Mouse (Mus musculus): ENCODE data around the gene Rab1b. TPM values are rescaled to one million over a fixed set of nuclear protein-coding genes. Genes with fewer than 3 reads are reported as not detected.
A peak's percentile ranks its signal among the peaks of the same experiment; 100 is the strongest.

The Rab1b gene
- polyA plus RNA-seq, 1 experiment from 2014 or later, result 246 TPM

DNA sequence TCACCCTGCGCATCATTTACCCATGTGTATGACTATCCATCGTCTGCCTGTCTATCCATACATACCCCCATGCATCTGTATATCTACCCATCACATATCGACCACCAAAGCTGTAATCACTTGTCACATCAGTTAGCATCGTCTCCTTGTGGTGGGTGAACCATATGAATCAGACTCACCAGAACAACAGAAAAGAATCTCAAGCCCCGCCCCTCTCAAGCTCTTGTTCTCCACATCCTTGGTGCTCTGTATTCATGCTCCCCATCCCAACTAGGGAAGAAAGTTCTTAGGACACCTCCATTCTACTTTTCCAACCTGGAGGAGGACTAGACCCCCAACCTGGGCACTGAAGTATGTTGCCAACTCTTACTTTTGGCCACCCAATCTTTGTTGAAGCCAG, 44.8 kb downstream of the Rab1b start:
- Histone ChIP-seq H3K27ac (ENCODE audit: low read depth) (no peak overlapping the region), H3K4me3 (ENCODE audit: low read depth, low read length) (no peak overlapping the region), H3K4me2 (ENCODE audit: low read length) (no peak overlapping the region), H3K9me3 (ENCODE audit: control insufficient read depth, low read length) (no peaks in the 10 kb centered on the region), H3K4me1 (replicated peaks; ENCODE audit: control insufficient read depth, insufficient read depth, low read length) (peaks cover 53% of the 10 kb centered on the region), H3K36me3 (ENCODE audit: control insufficient read depth, insufficient read depth, low read length) (no peaks in the 10 kb centered on the region), H3K27me3 (replicated peaks; ENCODE audit: control insufficient read depth, insufficient read depth, low read length) (no peaks in the 10 kb centered on the region), H3K9ac (ENCODE audit: low read length) (no peak overlapping the region)
- ATAC-seq (replicated peaks; ENCODE audit: low FRiP score, low TSS enrichment, low read depth) (no peak), DNase-seq (ENCODE audit: low spot score) (no peak)
- 74% methylated on average over 5 of the region's 5 CpGs for WGBS

DNA sequence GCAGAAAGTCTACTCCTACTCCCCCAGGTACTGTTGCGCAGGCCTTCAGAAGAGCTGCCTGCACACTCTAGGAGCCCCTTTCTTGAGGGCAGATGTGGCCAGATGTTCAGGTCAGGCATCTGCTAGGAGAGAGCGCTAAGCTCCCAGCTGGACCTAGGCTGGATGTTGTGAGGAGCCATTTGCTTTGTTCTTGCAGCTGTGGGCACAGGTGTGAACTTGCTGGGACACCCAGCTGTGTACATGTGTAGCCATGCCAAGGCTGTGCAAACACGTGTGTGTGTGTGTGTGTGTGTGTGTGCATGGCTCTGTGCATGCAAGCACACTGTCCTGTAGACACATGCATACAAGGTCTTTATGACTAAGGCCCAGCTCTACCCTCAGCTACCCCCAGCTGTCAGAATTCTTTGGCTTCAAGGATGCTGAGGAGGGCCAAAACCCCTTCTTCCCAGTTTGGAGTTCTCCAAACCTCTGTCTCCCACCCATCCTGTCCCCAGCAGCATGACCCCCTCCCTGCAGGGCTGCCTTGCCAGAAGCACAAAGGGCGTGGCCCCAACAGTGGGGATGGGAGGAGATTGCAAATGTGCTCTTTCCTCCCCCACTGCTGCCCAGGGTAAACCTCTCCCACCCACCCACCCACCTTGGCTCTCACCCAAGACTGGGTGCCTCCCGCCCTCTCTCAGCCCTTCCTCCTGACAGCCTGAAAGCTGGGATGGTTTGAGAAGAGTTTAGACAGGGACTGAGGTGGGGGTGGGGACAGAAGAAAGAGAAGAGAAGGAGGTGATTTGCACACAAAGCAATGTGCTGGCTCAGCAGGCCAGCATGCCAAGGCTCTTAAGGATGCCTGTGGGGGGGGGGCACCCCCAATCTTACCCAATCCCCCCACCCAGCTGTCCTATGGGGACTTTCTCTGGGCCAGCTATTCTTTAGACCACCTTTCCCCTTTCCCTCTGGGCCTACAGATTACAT, 46.2 kb downstream of the Rab1b start:
- H3K4me1 ChIP-seq (replicated peaks; ENCODE audit: control insufficient read depth, insufficient read depth, low read length), result peaks cover 52% of the 10 kb centered on the region
- ATAC-seq (replicated peaks; ENCODE audit: low FRiP score, low TSS enrichment, low read depth), result no peak
- H3K4me2 ChIP-seq (ENCODE audit: low read length), result no peak overlapping the region
- no peaks in the 10 kb centered on the region for H3K36me3 ChIP-seq (ENCODE audit: control insufficient read depth, insufficient read depth, low read length)
- no peaks in the 10 kb centered on the region for H3K27me3 ChIP-seq (replicated peaks; ENCODE audit: control insufficient read depth, insufficient read depth, low read length)
- DNase-seq (ENCODE audit: low spot score), result no peak
- H3K27ac ChIP-seq (ENCODE audit: low read depth), result peak overlapping the region; percentile 64; the same call in 1 of the 2 replicates
- no peak overlapping the region; the same call in 1 of the 2 replicates for H3K9ac ChIP-seq (ENCODE audit: low read length)
- H3K9me3 ChIP-seq (ENCODE audit: control insufficient read depth, low read length), result no peaks in the 10 kb centered on the region
- 27% methylated on average over 5 of the region's 5 CpGs for WGBS
- no peak overlapping the region for H3K4me3 ChIP-seq (ENCODE audit: low read depth, low read length)

DNA sequence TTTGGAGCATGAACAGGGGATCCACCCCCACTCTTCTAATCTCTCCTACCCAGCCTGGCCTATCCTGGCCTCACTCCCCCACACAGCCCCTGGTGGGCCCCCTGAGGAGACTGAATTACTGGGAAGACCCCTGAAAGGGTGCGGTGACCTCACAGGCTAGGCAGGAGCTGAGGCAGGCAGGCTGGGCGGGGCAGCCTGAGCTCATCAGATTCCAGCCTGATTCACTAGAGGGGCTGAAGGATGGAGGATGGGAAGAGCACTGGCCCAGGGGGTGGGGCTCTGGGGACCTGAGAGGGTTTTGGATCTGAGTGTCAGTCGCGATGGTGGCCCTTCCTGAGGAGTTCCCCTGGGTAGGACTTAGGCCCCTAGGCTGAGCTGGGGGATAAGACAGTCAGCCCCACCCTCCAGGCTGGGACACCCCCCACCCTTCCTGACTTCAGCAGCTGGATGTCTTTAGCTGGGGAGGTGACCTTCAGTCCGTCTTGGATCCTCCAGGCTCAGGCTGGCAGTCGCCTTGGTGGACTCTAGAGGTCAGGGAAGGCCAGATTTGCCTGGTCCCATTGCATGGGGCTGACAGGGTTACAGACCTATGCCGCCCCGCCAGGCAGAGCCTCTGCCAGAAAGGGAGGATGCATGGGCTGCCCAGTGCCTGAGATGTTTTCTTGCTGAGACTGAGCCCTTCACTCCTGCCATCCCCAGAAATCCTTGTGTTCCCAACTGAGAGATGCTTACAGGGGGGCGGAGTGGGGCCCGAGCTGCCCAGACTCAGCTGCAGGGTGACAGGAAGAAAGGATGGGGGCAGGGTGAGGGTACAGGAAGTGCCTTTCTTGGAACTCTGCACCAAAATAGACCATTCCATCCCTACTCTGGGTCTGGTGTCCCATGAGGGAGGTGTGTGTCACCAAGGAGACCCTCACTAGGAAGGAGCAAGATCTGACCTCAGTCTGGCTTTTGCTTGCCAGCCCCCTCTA, 47.8 kb downstream of the Rab1b start:
- no peaks in the 10 kb centered on the region for H3K36me3 ChIP-seq (ENCODE audit: control insufficient read depth, insufficient read depth, low read length)
- ATAC-seq (replicated peaks; ENCODE audit: low FRiP score, low TSS enrichment, low read depth), result peak; percentile 17; the same call in 1 of the 2 replicates
- DNase-seq (ENCODE audit: low spot score), result no peak
- H3K9ac ChIP-seq (ENCODE audit: low read length), result no peak overlapping the region
- WGBS, result 11% methylated on average over 10 of the region's 10 CpGs
- peak overlapping the region; percentile 7 for H3K4me2 ChIP-seq (ENCODE audit: low read length)
- no peaks in the 10 kb centered on the region for H3K9me3 ChIP-seq (ENCODE audit: control insufficient read depth, low read length)
- peak overlapping the region; percentile 69 for H3K27ac ChIP-seq (ENCODE audit: low read depth)
- H3K27me3 ChIP-seq (replicated peaks; ENCODE audit: control insufficient read depth, insufficient read depth, low read length), result no peaks in the 10 kb centered on the region
- peaks cover 42% of the 10 kb centered on the region for H3K4me1 ChIP-seq (replicated peaks; ENCODE audit: control insufficient read depth, insufficient read depth, low read length)
- H3K4me3 ChIP-seq (ENCODE audit: low read depth, low read length), result no peak overlapping the region

DNA sequence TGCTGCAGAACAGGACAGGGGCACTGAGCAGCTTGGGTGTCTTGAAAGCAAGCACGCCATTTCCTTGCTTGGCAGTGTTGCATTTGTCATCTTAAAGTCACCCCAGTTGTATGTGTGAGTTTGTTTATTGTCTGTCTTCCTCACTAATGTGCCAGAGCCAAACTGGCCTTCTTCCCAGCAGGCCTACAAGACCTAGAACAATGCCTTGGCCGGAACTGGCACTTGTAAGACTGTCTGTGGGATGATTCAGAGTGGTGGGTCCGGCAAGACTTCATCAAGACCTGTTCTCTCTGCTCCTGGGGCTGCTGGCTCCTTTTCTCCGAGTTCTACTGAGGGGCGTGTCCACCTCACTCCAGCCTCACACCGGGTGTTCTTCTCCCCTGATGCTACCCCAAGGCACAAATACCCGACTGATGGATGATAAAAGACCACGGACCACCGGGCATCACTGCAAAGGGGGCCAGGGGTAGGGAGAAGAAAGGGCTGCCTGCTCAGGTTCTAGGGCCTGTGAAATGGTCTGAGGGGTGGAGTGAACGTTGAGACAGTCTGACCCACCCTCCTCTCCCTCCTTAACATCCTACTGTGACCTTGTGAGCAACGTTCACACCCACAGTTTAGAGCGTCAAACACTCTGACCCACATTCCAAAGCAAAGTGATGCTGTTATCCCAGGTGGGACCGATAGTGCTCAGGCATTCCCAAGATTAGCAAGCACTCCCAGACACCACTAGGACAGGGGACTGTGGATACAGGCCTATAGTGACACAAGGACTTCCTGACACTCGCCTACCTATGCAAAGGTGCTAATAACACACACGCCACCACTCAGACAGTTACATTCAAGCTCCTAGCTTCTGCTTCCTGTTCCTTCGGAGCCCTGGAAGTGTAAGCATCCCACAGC, 48.7 kb downstream of the Rab1b start:
- WGBS, result 23% methylated on average over 16 of the region's 16 CpGs
- Histone ChIP-seq H3K4me1 (replicated peaks; ENCODE audit: control insufficient read depth, insufficient read depth, low read length) (peaks cover 42% of the 10 kb centered on the region), H3K27ac (ENCODE audit: low read depth) (peak overlapping the region; percentile 69), H3K9me3 (ENCODE audit: control insufficient read depth, low read length) (no peaks in the 10 kb centered on the region), H3K9ac (ENCODE audit: low read length) (no peak overlapping the region), H3K36me3 (ENCODE audit: control insufficient read depth, insufficient read depth, low read length) (no peaks in the 10 kb centered on the region), H3K4me2 (ENCODE audit: low read length) (peak overlapping the region; percentile 7; the same call in 1 of the 2 replicates), H3K4me3 (ENCODE audit: low read depth, low read length) (no peak overlapping the region), H3K27me3 (replicated peaks; ENCODE audit: control insufficient read depth, insufficient read depth, low read length) (no peaks in the 10 kb centered on the region; the same call in 1 of the 2 replicates)
- ATAC-seq (replicated peaks; ENCODE audit: low FRiP score, low TSS enrichment, low read depth), result no peak; the same call in 1 of the 2 replicates
- DNase-seq (ENCODE audit: low spot score), result no peak

DNA sequence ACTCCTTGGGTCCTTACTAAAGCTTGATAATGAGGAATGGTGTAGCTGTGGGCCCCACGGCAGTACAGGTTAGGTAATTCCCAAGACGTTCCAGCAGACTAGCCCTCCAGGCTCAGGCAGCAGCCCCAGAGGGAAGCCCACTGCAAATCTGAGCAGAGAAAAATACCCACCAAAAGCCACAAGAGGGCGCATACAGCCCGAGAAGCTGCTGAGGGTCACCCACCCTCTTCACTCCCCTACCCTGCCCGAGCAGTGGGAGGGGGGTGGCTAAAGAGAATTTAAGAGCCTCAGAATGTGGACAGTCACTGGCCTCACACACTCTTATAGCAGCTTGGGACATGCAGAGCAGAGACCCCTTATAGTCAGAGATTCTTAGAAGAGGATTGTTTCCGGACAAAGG, 50.6 kb downstream of the Rab1b start:
- H3K9ac ChIP-seq (ENCODE audit: low read length), result no peak overlapping the region
- H3K36me3 ChIP-seq (ENCODE audit: control insufficient read depth, insufficient read depth, low read length), result no peaks in the 10 kb centered on the region
- peaks cover 17% of the 10 kb centered on the region for H3K27me3 ChIP-seq (replicated peaks; ENCODE audit: control insufficient read depth, insufficient read depth, low read length)
- DNase-seq (ENCODE audit: low spot score) (peak; percentile 82), ATAC-seq (replicated peaks; ENCODE audit: low FRiP score, low TSS enrichment, low read depth) (peak; percentile 38; the same call in 1 of the 2 replicates)
- WGBS, result 8% methylated on average over 6 of the region's 6 CpGs
- no peaks in the 10 kb centered on the region for H3K9me3 ChIP-seq (ENCODE audit: control insufficient read depth, low read length)
- peaks cover 40% of the 10 kb centered on the region for H3K4me1 ChIP-seq (replicated peaks; ENCODE audit: control insufficient read depth, insufficient read depth, low read length)
- H3K4me2 ChIP-seq (ENCODE audit: low read length), result peak overlapping the region; percentile 15; the same call in 1 of the 2 replicates
- H3K27ac ChIP-seq (ENCODE audit: low read depth), result no peak overlapping the region
- no peak overlapping the region for H3K4me3 ChIP-seq (ENCODE audit: low read depth, low read length)

DNA sequence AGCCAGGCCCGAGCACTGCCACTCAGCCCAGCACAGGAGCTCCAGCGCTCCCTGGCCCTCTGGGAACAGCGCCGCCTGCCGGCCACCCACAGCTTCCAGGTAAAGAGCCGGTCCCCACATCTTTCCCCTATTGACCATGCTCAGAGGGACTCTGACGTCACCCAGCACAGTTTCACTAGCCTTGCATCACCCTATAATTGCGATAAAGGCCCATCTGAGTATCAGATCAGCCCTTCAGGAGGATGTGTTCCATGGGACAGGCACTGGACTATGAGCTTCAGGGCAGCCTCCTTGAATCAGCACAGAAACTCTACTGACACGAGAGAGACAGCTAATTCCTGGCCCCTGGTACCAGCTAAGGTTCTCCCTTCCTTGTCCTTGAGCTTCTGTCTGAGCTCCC, 53.0 kb downstream of the Rab1b start:
- DNase-seq (ENCODE audit: low spot score) (peak; percentile 81), ATAC-seq (replicated peaks; ENCODE audit: low FRiP score, low TSS enrichment, low read depth) (no peak)
- Histone ChIP-seq H3K4me1 (replicated peaks; ENCODE audit: control insufficient read depth, insufficient read depth, low read length) (peaks cover 25% of the 10 kb centered on the region), H3K9ac (ENCODE audit: low read length) (no peak overlapping the region), H3K4me2 (ENCODE audit: low read length) (no peak overlapping the region), H3K27ac (ENCODE audit: low read depth) (no peak overlapping the region), H3K9me3 (ENCODE audit: control insufficient read depth, low read length) (no peaks in the 10 kb centered on the region), H3K4me3 (ENCODE audit: low read depth, low read length) (no peak overlapping the region), H3K27me3 (replicated peaks; ENCODE audit: control insufficient read depth, insufficient read depth, low read length) (peaks cover 23% of the 10 kb centered on the region), H3K36me3 (ENCODE audit: control insufficient read depth, insufficient read depth, low read length) (0 out of 2 replicates have a peak, but pooled peaks cover 10% of the 10 kb centered on the region)
- 21% methylated on average over 9 of the region's 9 CpGs for WGBS

DNA sequence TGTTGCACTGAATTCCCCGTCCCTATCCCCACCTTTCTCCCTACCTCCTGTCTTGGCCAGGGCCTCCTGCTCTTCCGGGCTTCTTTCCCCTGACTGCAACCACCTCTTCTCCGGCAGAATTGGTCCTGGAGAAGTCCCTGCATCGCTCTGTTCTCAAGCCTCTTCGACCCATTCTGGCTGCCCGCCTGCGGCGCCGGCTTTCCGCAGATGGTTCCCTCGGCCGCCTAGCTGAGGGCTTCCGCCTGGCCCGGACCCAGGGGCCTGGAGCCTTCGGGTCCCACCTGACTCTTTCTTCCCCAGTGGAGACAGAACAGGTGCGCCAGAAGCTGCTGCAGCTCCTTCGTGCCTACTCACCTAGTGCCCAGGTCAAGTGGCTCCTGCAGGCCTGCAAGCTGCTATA, 54.0 kb downstream of the Rab1b start:
- no peak overlapping the region for H3K27ac ChIP-seq (ENCODE audit: low read depth)
- H3K4me2 ChIP-seq (ENCODE audit: low read length), result no peak overlapping the region
- no peaks in the 10 kb centered on the region for H3K9me3 ChIP-seq (ENCODE audit: control insufficient read depth, low read length)
- no peak overlapping the region for H3K9ac ChIP-seq (ENCODE audit: low read length)
- peaks cover 16% of the 10 kb centered on the region for H3K4me1 ChIP-seq (replicated peaks; ENCODE audit: control insufficient read depth, insufficient read depth, low read length)
- H3K27me3 ChIP-seq (replicated peaks; ENCODE audit: control insufficient read depth, insufficient read depth, low read length), result peaks cover 23% of the 10 kb centered on the region
- DNase-seq (ENCODE audit: low spot score) (no peak), ATAC-seq (replicated peaks; ENCODE audit: low FRiP score, low TSS enrichment, low read depth) (no peak)
- WGBS, result 64% methylated on average over 17 of the region's 17 CpGs
- no peak overlapping the region for H3K4me3 ChIP-seq (ENCODE audit: low read depth, low read length)
- peaks cover 20% of the 10 kb centered on the region for H3K36me3 ChIP-seq (ENCODE audit: control insufficient read depth, insufficient read depth, low read length)

Data from intestine, embryonic 14.5 days (tissue).